Mouse (Mus musculus) cerebellum, adult 18-20 months (tissue): ENCODE measurements around the gene Cntnap1.
"Not testable (repeated sequence)": the region's sequence is repeated elsewhere in the genome, so short reads cannot be mapped to it uniquely, and the experiment has no call there.

Experiments
- DNase-seq, 2 experiments: peaks; one replicate each; pipeline ENCODE4 v3.0.0; 2021

The Cntnap1 gene

GRCm38 (mm10) chr11:101170354-101170810, at the start of gene Cntnap1:
Gene Cntnap1, plus strand, starts transcription at chr11:101170523.
- peak; percentile 76 for DNase-seq

GRCm38 (mm10) chr11:101120545-101121188, 49.7 kb upstream of the Cntnap1 start:
- DNase-seq = peak in 1 of 2 experiments; percentile 31

GRCm38 (mm10) chr11:101124494-101124893, 45.8 kb upstream of the Cntnap1 start:
- DNase-seq = not testable (repeated sequence)

- DNase-seq = not testable (repeated sequence)
Measured at GRCm38 (mm10) chr11:101125008-101125407, 45.3 kb upstream of the Cntnap1 start.

- DNase-seq = peak in 1 of 2 experiments; percentile 38
Measured at GRCm38 (mm10) chr11:101127075-101127474, 43.2 kb upstream of the Cntnap1 start.

GRCm38 (mm10) chr11:101128996-101129577, 41.2 kb upstream of the Cntnap1 start:
- DNase-seq = peak; percentile 80 to 91

GRCm38 (mm10) chr11:101130056-101130756, 40.1 kb upstream of the Cntnap1 start:
- peak; percentile 45 to 49 for DNase-seq

GRCm38 (mm10) chr11:101131187-101131586, 39.1 kb upstream of the Cntnap1 start:
- peak; percentile 69 to 78 for DNase-seq

GRCm38 (mm10) chr11:101131701-101132100, 38.6 kb upstream of the Cntnap1 start:
- DNase-seq = no peak

GRCm38 (mm10) chr11:101133037-101133436, 37.3 kb upstream of the Cntnap1 start:
- no peak for DNase-seq

- peak in 1 of 2 experiments; percentile 37 for DNase-seq
Measured at GRCm38 (mm10) chr11:101134217-101134865, 36.0 kb upstream of the Cntnap1 start.

- no peak for DNase-seq
Measured at GRCm38 (mm10) chr11:101137000-101137399, 33.3 kb upstream of the Cntnap1 start.

- DNase-seq = no peak
Measured at GRCm38 (mm10) chr11:101138536-101139181, 31.7 kb upstream of the Cntnap1 start.

GRCm38 (mm10) chr11:101140164-101140819, 30.0 kb upstream of the Cntnap1 start:
- peak in 1 of 2 experiments; percentile 45 for DNase-seq

GRCm38 (mm10) chr11:101141088-101141487, 29.2 kb upstream of the Cntnap1 start:
- no peak for DNase-seq

- no peak for DNase-seq
Measured at GRCm38 (mm10) chr11:101142215-101142967, 27.9 kb upstream of the Cntnap1 start.

- DNase-seq = peak; percentile 55 to 68
Measured at GRCm38 (mm10) chr11:101143338-101144225, 26.7 kb upstream of the Cntnap1 start.

GRCm38 (mm10) chr11:101146377-101146776, 23.9 kb upstream of the Cntnap1 start:
- DNase-seq = peak in 1 of 2 experiments; percentile 58

GRCm38 (mm10) chr11:101148751-101149150, 21.6 kb upstream of the Cntnap1 start:
- no peak for DNase-seq
